Mouse (Mus musculus) lung, embryonic 14.5 days (tissue): ENCODE results near the gene Clp1. TPM values are rescaled to one million over a fixed set of nuclear protein-coding genes. Genes with fewer than 3 reads are reported as not detected.
"Not testable (repeated sequence)": the region's sequence is repeated elsewhere in the genome, so short reads cannot be mapped to it uniquely, and the experiment has no call there.

Experiments
- ATAC-seq: fragments of 200-750 bp; cut with Nextera tagmentation; 2 replicates; pipeline ENCODE4 v1.8.0; 2017; ENCODE audit warnings: mild to moderate bottlenecking, moderate TSS enrichment, moderate library complexity; ENCODE audit not compliant: insufficient read depth
- DNase-seq: peaks from one replicate; pipeline ENCODE4 v3.0.0-alpha.2; 2015
- H3K27ac ChIP-seq: fragments of 300-500 bp; sonication (generic); 2 replicates; pipeline ENCODE4 v1.5.1; 2014; ENCODE audit warnings: low read depth, mild to moderate bottlenecking, moderate library complexity
- H3K27me3 ChIP-seq: fragments of 300-500 bp; sonication (generic); 2 replicates; pipeline ENCODE4 v1.6.1; 2014; ENCODE audit warnings: low read length, control low read depth; ENCODE audit not compliant: insufficient read depth
- H3K36me3 ChIP-seq: fragments of 300-500 bp; sonication (generic); 2 replicates; pipeline ENCODE4 v1.6.1; 2014; ENCODE audit warnings: control low read depth; ENCODE audit not compliant: insufficient read depth
- H3K4me1 ChIP-seq: fragments of 300-500 bp; sonication (generic); 2 replicates; pipeline ENCODE4 v1.6.1; 2014; ENCODE audit warnings: antibody characterized with exemption, control low read depth; ENCODE audit not compliant: insufficient read depth
- H3K4me2 ChIP-seq: fragments of 300-500 bp; sonication (generic); 2 replicates; pipeline ENCODE4 v1.6.1; 2014; ENCODE audit warnings: mild to moderate bottlenecking
- H3K4me3 ChIP-seq: fragments of 300-500 bp; sonication (generic); 2 replicates; pipeline ENCODE4 v1.5.1; 2014; ENCODE audit warnings: low read depth, low read length
- H3K9ac ChIP-seq: fragments of 300-500 bp; sonication (generic); 2 replicates; pipeline ENCODE4 v1.6.1; 2014
- H3K9me3 ChIP-seq: fragments of 300-500 bp; sonication (generic); 2 replicates; pipeline ENCODE4 v1.6.1; 2016; ENCODE audit warnings: low read depth, low read length, control low read depth
- CTCF ChIP-seq: IDR thresholded peaks from 2 replicates; pipeline ENCODE4 v1.5.1; 2016; ENCODE audit warnings: antibody characterized with exemption, low read depth
- WGBS: fragments of 180-500 bp; shearing (Covaris S2); extraction: QIAGEN DNeasy Blood & Tissue Kit; methylation state at CpG from one replicate; pipeline ENCODE4 v1.1.7; 2014; 5-methylcytosine and 5-hydroxymethylcytosine counted together
- polyA plus RNA-seq: library from polyadenylated mRNA; unstranded; fragments of >200 nt; fragmentation: Nextera tagmentation; extraction: Ambion mirVana; gene quantifications from 2 replicates; pipeline ENCODE4 v1.2.1, GENCODE M21; 2014

The Clp1 gene
- polyA plus RNA-seq, 1 experiment from 2014 or later = 25.6 TPM

DNA sequence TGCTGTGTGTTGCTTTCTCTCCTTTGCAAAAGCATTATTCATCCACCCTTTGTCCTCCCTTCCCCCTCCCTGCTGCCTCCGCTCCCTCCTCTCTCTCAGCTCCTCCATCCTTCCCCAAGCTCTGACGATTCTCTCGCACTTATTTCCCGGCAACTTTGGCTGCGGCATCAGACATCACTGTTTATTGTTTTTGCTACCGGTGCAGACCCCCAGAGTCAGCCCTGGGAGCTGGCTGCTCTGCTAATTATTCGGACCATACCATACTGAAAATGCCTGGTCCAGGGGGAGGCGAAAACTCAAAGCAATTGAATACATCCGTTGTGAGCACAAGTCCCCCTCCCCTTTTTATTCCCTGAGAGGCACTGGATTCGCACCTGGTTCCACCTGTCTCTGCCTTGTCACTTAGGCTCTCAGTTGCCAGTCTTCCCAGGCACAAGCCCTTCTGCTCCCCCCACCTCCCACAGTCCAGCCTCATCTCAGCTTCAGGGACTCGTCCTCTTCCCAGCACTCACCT is 7.3 kb upstream of the Clp1 start:
- peak overlapping the region; percentile 49 for H3K9ac ChIP-seq
- H3K4me3 ChIP-seq = peak overlapping the region; percentile 37
- peaks cover 11% of the 10 kb centered on the region; the same call in 1 of the 2 replicates for H3K4me1 ChIP-seq
- WGBS = 0% methylated on average over 11 of the region's 11 CpGs
- peaks cover 3% of the 10 kb centered on the region; the same call in 1 of the 2 replicates for H3K27me3 ChIP-seq
- DNase-seq = peak; percentile 53
- peak overlapping the region; percentile 54 for H3K4me2 ChIP-seq
- no peaks in the 10 kb centered on the region for H3K36me3 ChIP-seq
- no peak for TF ChIP-seq CTCF
- ATAC-seq = no peak
- no peaks in the 10 kb centered on the region for H3K9me3 ChIP-seq
- no peak overlapping the region for H3K27ac ChIP-seq

GRCm38 (mm10) chr2:84733579-84734300 is 6.6 kb upstream of the Clp1 start, which contains the start of gene Ypel4:
Gene Ypel4 (plus strand): TSS chr2:84734058.
- TF ChIP-seq CTCF = no peak

GRCm38 (mm10) chr2:84732394-84732793 is 5.2 kb upstream of the Clp1 start:
- Histone ChIP-seq H3K4me3 (no peak overlapping the region), H3K36me3 (no peaks in the 10 kb centered on the region), H3K27me3 (peaks cover 3% of the 10 kb centered on the region; the same call in 1 of the 2 replicates), H3K4me2 (no peak overlapping the region), H3K4me1 (peaks cover 4% of the 10 kb centered on the region; the same call in 1 of the 2 replicates), H3K27ac (no peak overlapping the region), H3K9ac (no peak overlapping the region), H3K9me3 (no peaks in the 10 kb centered on the region)
- 59% methylated on average over 1 of the region's 1 CpGs for WGBS
- no peak for ATAC-seq
- no peak for DNase-seq
- no peak for TF ChIP-seq CTCF

More at GRCm38 (mm10) chr2:84733579-84734300, 6.6 kb upstream of the Clp1 start, which contains the start of gene Ypel4:
- peaks cover 11% of the 10 kb centered on the region; the same call in 1 of the 2 replicates for H3K4me1 ChIP-seq
- peak within 1 kb of the TSS; percentile 54 for H3K4me2 ChIP-seq
- H3K4me3 ChIP-seq = peak within 1 kb of the TSS; percentile 37
- H3K27me3 ChIP-seq = peaks cover 3% of the 10 kb centered on the region; the same call in 1 of the 2 replicates
- H3K9me3 ChIP-seq = no peaks in the 10 kb centered on the region
- DNase-seq (peak; percentile 46), ATAC-seq (peak; percentile 15)
- H3K27ac ChIP-seq = no peak within 1 kb of the TSS
- no peaks in the 10 kb centered on the region for H3K36me3 ChIP-seq
- H3K9ac ChIP-seq = peak within 1 kb of the TSS; percentile 49
- 2% methylated on average over 8 of the region's 8 CpGs for WGBS

- H3K9ac ChIP-seq = no peak overlapping the region
- H3K4me2 ChIP-seq = no peak overlapping the region
- no peaks in the 10 kb centered on the region for H3K27me3 ChIP-seq
- no peaks in the 10 kb centered on the region for H3K36me3 ChIP-seq
- no peaks in the 10 kb centered on the region for H3K9me3 ChIP-seq
- H3K27ac ChIP-seq = no peak overlapping the region
- WGBS = 78% methylated on average over 3 of the region's 3 CpGs
- no peak overlapping the region for H3K4me3 ChIP-seq
- no peak for ATAC-seq
- no peak for TF ChIP-seq CTCF
- 0 out of 2 replicates have a peak, but pooled peaks cover 3% of the 10 kb centered on the region for H3K4me1 ChIP-seq
- no peak for DNase-seq
Observed at GRCm38 (mm10) chr2:84731206-84731605, 4.1 kb upstream of the Clp1 start.

DNA sequence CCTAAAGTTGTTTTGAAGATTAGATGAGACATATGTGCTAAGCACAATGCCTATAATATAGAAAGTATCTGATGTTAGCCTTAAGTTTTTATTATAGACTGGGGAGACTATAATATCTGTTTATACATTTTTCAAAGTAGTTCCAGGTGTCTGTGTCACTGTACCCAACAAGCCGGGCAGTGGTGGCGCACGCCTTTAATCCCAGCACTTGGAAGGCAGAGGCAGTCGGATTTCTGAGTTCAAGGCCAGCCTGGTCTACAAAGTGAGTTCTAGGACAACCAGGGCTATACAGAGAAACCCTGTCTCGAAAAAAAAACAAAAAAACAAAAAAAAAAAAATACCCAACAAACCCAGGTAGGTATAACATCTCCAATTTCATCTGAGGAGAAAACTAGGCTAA is 1.0 kb upstream of the Clp1 start:
- H3K27ac ChIP-seq, H3K9ac ChIP-seq, H3K4me1 ChIP-seq, H3K4me3 ChIP-seq, H3K27me3 ChIP-seq, ATAC-seq, H3K9me3 ChIP-seq, DNase-seq: not testable (repeated sequence)
- WGBS = 81% methylated on average over 5 of the region's 5 CpGs
- peaks cover 25% of the 10 kb centered on the region for H3K36me3 ChIP-seq
- H3K4me2 ChIP-seq = peak overlapping the region; percentile 87

GRCm38 (mm10) chr2:84726716-84727115 is 434 bp downstream of the Clp1 start:
- Histone ChIP-seq H3K4me1 (peaks cover 3% of the 10 kb centered on the region; the same call in 1 of the 2 replicates), H3K9me3 (no peaks in the 10 kb centered on the region), H3K4me2 (peak overlapping the region; percentile 87), H3K27ac (no peak overlapping the region), H3K4me3 (peak overlapping the region; percentile 63), H3K36me3 (peaks cover 27% of the 10 kb centered on the region), H3K9ac (peak overlapping the region; percentile 64), H3K27me3 (no peaks in the 10 kb centered on the region)
- ATAC-seq = no peak
- DNase-seq = no peak
- WGBS = 1% methylated on average over 9 of the region's 9 CpGs
- TF ChIP-seq CTCF = no peak

GRCm38 (mm10) chr2:84725770-84726169 is 1.4 kb downstream of the Clp1 start:
- no peak overlapping the region for H3K27ac ChIP-seq
- 93% methylated on average over 10 of the region's 10 CpGs for WGBS
- H3K9ac ChIP-seq = peak overlapping the region; percentile 64; the same call in 1 of the 2 replicates
- peak overlapping the region; percentile 63; the same call in 1 of the 2 replicates for H3K4me3 ChIP-seq
- peaks cover 35% of the 10 kb centered on the region for H3K36me3 ChIP-seq
- H3K9me3 ChIP-seq = no peaks in the 10 kb centered on the region
- DNase-seq (no peak), ATAC-seq (no peak)
- no peaks in the 10 kb centered on the region for H3K27me3 ChIP-seq
- TF ChIP-seq CTCF = no peak
- peaks cover 3% of the 10 kb centered on the region; the same call in 1 of the 2 replicates for H3K4me1 ChIP-seq
- peak overlapping the region; percentile 87 for H3K4me2 ChIP-seq
